Mouse (Mus musculus): ENCODE measurements around the gene Pcnx3.
A peak's percentile ranks its signal among the peaks of the same experiment; 100 is the strongest.

Gene Pcnx3

GRCm38 (mm10) chr19:5640339-5640738, 48.4 kb downstream of the Pcnx3 start:
- no peak for DNase-seq (ENCODE audit: low read depth)

GRCm38 (mm10) chr19:5638416-5639005, 50.2 kb downstream of the Pcnx3 start:
- DNase-seq (ENCODE audit: low read depth), result no peak

- DNase-seq (ENCODE audit: low read depth), result peak; percentile 81
Measured at GRCm38 (mm10) chr19:5637069-5638047, 51.4 kb downstream of the Pcnx3 start, which contains the start of gene Rela. TSS of gene Rela (plus strand) at chr19:5637483.

GRCm38 (mm10) chr19:5636571-5637041, 52.1 kb downstream of the Pcnx3 start:
- no peak for DNase-seq (ENCODE audit: low read depth)

- no peak for DNase-seq (ENCODE audit: low read depth)
Measured at GRCm38 (mm10) chr19:5636036-5636570, 52.6 kb downstream of the Pcnx3 start.

- no peak for DNase-seq (ENCODE audit: low read depth)
Measured at GRCm38 (mm10) chr19:5632120-5632519, 56.6 kb downstream of the Pcnx3 start.

- DNase-seq (ENCODE audit: low read depth), result no peak
Measured at GRCm38 (mm10) chr19:5629907-5630306, 58.8 kb downstream of the Pcnx3 start.

- DNase-seq (ENCODE audit: low read depth), result no peak
Measured at GRCm38 (mm10) chr19:5625311-5625710, 63.4 kb downstream of the Pcnx3 start.

GRCm38 (mm10) chr19:5621884-5622283, 66.8 kb downstream of the Pcnx3 start:
- no peak for DNase-seq (ENCODE audit: low read depth)

GRCm38 (mm10) chr19:5620007-5620406, 68.7 kb downstream of the Pcnx3 start:
- no peak for DNase-seq (ENCODE audit: low read depth)

- no peak for DNase-seq (ENCODE audit: low read depth)
Measured at GRCm38 (mm10) chr19:5614953-5615352, 73.8 kb downstream of the Pcnx3 start.
